Mouse (Mus musculus) MEL (cell line): ENCODE measurements around the gene Atp2c1.

Experiments used
- CTCF ChIP-seq, 3 experiments: IDR thresholded peaks in 2 of 3; conservative IDR thresholded peaks in 1 of 3; 2 replicates each; pipeline ENCODE4 v1.5.1; 2011 to 2012; ENCODE audit warnings: low read length in 3 of 3, low read depth in 2 of 3, mild to moderate bottlenecking in 2 of 3, improper control_type of control experiment in 1 of 3, inconsistent platforms in 1 of 3, mixed read lengths in 1 of 3, moderate library complexity in 1 of 3; ENCODE audit not compliant: control insufficient read depth in 1 of 3, insufficient read depth in 1 of 3, poor library complexity in 1 of 3, severe bottlenecking in 1 of 3
- E2F4 ChIP-seq: IDR thresholded peaks from 2 replicates; pipeline ENCODE4 v1.6.1; 2011; ENCODE audit warnings: low read depth, low read length, improper control_type of control experiment, borderline replicate concordance
- GATA1 ChIP-seq: IDR thresholded peaks from 2 replicates; pipeline ENCODE4 v1.6.1; 2011; ENCODE audit warnings: low read depth, low read length, improper control_type of control experiment
- KAT2A ChIP-seq: conservative IDR thresholded peaks from 2 replicates; pipeline ENCODE4 v1.6.1; 2012; ENCODE audit warnings: low read depth, low read length, improper control_type of control experiment, inconsistent platforms
- NELFE ChIP-seq: IDR thresholded peaks from 2 replicates; pipeline ENCODE4 v1.6.1; 2011; ENCODE audit warnings: low read depth, low read length, improper control_type of control experiment
- POLR2A ChIP-seq, 2 experiments: IDR thresholded peaks; 2 replicates each; pipeline ENCODE4 v1.6.1; 2011 to 2012; ENCODE audit warnings: low read length in 2 of 2, mild to moderate bottlenecking in 2 of 2, control low read depth in 1 of 2, improper control_type of control experiment in 1 of 2, low read depth in 1 of 2, moderate library complexity in 1 of 2; ENCODE audit not compliant: control insufficient read depth in 1 of 2, insufficient read depth in 1 of 2, poor library complexity in 1 of 2
- TBP ChIP-seq: IDR thresholded peaks from 2 replicates; pipeline ENCODE4 v1.8.0; 2011; ENCODE audit warnings: low read depth, low read length, improper control_type of control experiment
- ZC3H11A ChIP-seq: IDR thresholded peaks from 2 replicates; pipeline ENCODE4 v1.6.1; 2012; ENCODE audit warnings: low read depth, mild to moderate bottlenecking, inconsistent platforms, low read length, improper control_type of control experiment
- ZKSCAN1 ChIP-seq: IDR thresholded peaks from 2 replicates; pipeline ENCODE4 v1.6.1; 2012; ENCODE audit warnings: low read depth, mild to moderate bottlenecking, inconsistent platforms, low read length, improper control_type of control experiment, moderate library complexity
- ZNF384 ChIP-seq: IDR thresholded peaks from 2 replicates; pipeline ENCODE4 v1.6.1; 2012; ENCODE audit warnings: low read depth, mild to moderate bottlenecking, inconsistent platforms, low read length, improper control_type of control experiment

DNA sequence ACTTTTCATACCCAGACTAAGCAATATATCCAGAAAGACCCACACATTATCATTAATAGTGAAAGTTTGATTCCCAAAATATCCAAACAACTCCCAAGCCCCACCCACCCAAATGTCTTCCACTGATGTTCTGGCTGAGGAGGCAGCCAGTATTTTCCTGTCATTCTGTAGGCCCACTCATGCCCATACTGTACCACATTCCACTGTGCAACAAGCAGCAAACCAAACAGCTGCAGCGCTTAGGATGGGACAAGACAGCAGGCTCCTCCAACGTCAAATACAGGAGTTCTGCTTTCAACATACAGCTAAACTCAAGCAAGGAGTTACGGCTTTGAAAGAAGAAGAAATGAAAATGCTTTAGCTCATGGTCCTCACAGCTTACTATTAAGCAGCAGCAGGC, 52.2 kb downstream of the Atp2c1 start:
- TF ChIP-seq KAT2A: no peak
- no peak for TF ChIP-seq NELFE
- no peak for TF ChIP-seq CTCF (IDR thresholded peaks at IDR 0.05 in 2 of 3, conservative IDR thresholded peaks at IDR 0.05 in 1 of 3; ENCODE audit: control insufficient read depth in 1 of 3, insufficient read depth in 1 of 3, low read depth in 2 of 3, low read length in 3 of 3, poor library complexity in 1 of 3, severe bottlenecking in 1 of 3)
- no peak for TF ChIP-seq GATA1
- no peak for TF ChIP-seq ZNF384
- no peak for TF ChIP-seq ZC3H11A
- TF ChIP-seq E2F4: no peak
- no peak for TF ChIP-seq POLR2A (IDR thresholded peaks at IDR 0.05; ENCODE audit: control insufficient read depth in 1 of 2, insufficient read depth in 1 of 2, low read depth in 1 of 2, low read length in 2 of 2, poor library complexity in 1 of 2)
- no peak for TF ChIP-seq TBP
- no peak for TF ChIP-seq ZKSCAN1
